Mouse (Mus musculus): ENCODE results near the gene D430042O09Rik.

GRCm38 (mm10) chr7:125787046-125787445 is 79.4 kb downstream of the D430042O09Rik start:
- TF ChIP-seq POLR2A (IDR thresholded peaks at IDR 0.05; ENCODE audit: extremely low read depth, insufficient read depth, low read length) (no peak), CTCF (IDR thresholded peaks at IDR 0.05; ENCODE audit: low read depth, low read length) (no peak)

Measured in liver, adult 2 months (tissue).